Mouse (Mus musculus): ENCODE measurements around the gene Pgk1. TPM values are rescaled to one million over a fixed set of nuclear protein-coding genes. Genes with fewer than 3 reads are reported as not detected.

Pgk1 gene
- 86.4 TPM for total RNA-seq (2023)

DNA sequence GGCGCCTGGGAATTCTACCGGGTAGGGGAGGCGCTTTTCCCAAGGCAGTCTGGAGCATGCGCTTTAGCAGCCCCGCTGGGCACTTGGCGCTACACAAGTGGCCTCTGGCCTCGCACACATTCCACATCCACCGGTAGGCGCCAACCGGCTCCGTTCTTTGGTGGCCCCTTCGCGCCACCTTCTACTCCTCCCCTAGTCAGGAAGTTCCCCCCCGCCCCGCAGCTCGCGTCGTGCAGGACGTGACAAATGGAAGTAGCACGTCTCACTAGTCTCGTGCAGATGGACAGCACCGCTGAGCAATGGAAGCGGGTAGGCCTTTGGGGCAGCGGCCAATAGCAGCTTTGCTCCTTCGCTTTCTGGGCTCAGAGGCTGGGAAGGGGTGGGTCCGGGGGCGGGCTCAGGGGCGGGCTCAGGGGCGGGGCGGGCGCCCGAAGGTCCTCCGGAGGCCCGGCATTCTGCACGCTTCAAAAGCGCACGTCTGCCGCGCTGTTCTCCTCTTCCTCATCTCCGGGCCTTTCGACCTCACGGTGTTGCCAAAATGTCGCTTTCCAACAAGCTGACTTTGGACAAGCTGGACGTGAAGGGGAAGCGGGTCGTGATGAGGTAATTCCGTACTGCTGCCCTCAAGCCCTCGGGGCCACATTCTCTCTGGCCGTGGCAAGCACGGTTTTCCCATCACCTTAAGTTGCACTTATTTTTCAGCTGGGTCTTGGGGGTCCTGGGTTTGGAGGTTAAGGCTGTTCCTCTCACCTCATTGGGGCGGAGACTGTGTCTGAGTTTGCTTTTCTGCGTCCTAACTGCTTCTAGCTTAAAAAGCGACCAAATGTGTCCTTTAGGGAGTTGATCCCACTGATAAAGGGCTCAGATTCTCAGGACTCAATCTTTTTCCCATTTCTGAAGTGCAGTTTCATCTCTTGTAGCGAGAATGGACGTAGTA, at the start of gene Pgk1:
Pgk1 (plus strand) TSS at position 388 of the 937 bp plus-strand sequence.

DNA sequence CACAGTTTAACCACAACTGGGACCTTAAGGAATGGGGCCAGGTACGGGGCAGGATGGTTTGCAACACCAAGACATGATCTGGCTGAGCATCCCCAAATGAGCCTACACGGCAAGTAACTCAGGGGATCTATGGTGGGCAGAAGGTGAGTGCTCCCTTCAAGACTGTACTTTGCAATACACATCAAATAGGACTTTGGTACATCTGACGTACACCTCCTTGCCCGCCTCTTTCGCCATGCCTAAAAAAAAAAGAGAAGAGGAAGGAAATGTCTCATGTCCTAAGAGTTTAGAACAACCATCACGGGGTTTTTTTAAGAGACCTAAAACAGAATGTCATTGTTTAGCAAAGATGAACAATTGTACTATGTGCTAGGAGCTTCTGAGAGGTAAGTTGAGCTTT, 44.0 kb upstream of the Pgk1 start, which contains the start of gene Tlr13:
Tlr13 (plus strand) TSS at position 269 of the 400 bp plus-strand sequence.

DNA sequence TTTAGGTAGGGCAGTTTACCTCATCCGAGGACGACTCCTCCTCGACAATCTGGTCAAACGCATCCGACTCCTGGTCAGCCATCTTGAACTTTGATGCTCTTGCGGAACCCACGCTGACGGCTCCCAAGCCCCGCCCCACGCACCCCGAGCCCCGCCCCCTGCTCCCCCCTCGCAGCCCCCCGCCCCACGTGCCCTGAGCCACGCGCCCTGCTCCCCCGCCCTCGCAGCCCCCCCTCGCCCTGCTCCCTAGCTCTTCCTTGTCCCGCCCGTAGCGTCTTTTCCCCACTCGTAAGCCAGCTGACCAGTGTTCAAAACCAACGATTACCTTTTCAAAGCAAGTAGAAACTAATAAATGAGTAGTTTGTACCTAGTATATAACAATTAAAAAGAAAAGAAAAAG, 34.2 kb downstream of the Pgk1 start, which contains the start of gene Taf9b:
Taf9b (minus strand) TSS at position 101 of the 400 bp plus-strand sequence.

Other genes starting within 250 kb of the Pgk1 start
- 36.5 TPM for gene Magt1, start 175.2 kb upstream of the Pgk1 start, total RNA-seq (2023)
- 128 TPM for gene Cox7b, start 171.4 kb upstream of the Pgk1 start, total RNA-seq (2023)
- 12.8 TPM for gene Atp7a, start 159.8 kb upstream of the Pgk1 start, total RNA-seq (2023)
- 1.3 TPM for gene Tlr13, start 43.9 kb upstream of the Pgk1 start, total RNA-seq (2023)
- gene Taf9b, start 34.1 kb downstream of the Pgk1 start, total RNA-seq (2023) = 10.5 TPM
- not detected for gene Fnd3c2, start 68.3 kb downstream of the Pgk1 start, total RNA-seq (2023)